ENCODE assay signal across 8 mouse cellular contexts in the genomic region with DNA sequence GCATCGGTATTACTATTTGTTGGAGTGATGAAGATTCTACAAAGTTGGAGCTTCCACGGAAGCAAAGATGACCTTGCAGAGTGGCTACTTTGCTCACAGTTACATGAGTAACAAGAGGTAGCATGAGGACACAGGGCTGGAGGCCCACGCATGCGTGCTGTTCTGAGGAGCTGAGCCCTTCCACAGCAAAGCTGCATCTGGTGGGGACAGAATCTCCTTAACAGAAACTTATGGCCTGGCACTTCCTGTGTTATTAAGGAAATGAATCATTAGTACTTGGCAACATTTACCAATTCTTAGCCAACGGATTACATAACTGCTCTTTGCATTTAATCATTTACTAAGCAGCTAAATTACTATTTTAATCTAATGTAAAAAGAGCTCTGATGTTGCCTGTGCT.
DNase-seq lines count a peak whose midpoint lies in the region; ATAC-seq and TF ChIP-seq lines count a peak whose summit lies in the region.

No protein-coding gene starts in this region.

- no peak overlapping the region for H3K27ac ChIP-seq in kidney, adult 2 months (ENCODE audit: insufficient read depth, low read depth, low read length)
- H3K27ac ChIP-seq in kidney, embryonic 16.5 days (ENCODE audit: low read length) = no peak overlapping the region
- H3K27ac ChIP-seq in left cerebral cortex, adult 2 months = no peak overlapping the region

- no peak for TF ChIP-seq CTCF in kidney, adult 2 months (conservative IDR thresholded peaks at IDR 0.05; ENCODE audit: insufficient read depth, insufficient read length, low read depth, low read length)
- no peak for TF ChIP-seq CTCF in left cerebral cortex, adult 2 months (IDR thresholded peaks at IDR 0.05)

- peak; percentile 66 for DNase-seq in kidney, adult 2 months
- peak; percentile 40 to 48 for DNase-seq in heart, postnatal 14 days
- DNase-seq in left cerebral cortex, adult 2 months (ENCODE audit: extremely low spot score in 1 of 2, low spot score in 2 of 2) = peak; percentile 29 to 55
- DNase-seq in right cerebral cortex, postnatal 36 days (ENCODE audit: low spot score in 2 of 2) = peak; percentile 34 to 38
- DNase-seq in cerebellum, adult 11 months = no peak

- 31% methylated on average over 5 of the region's 5 CpGs for WGBS in kidney, adult 2 months
- 75% methylated on average over 5 of the region's 5 CpGs for WGBS in kidney, embryonic 16.5 days

- no peaks in the 10 kb centered on the region for H3K36me3 ChIP-seq in kidney, adult 2 months (ENCODE audit: control insufficient read depth, insufficient read depth, low read length)
- no peaks in the 10 kb centered on the region for H3K36me3 ChIP-seq in kidney, embryonic 16.5 days (ENCODE audit: insufficient read depth, low read length)

- TF ChIP-seq POLR2A in kidney, adult 2 months (IDR thresholded peaks at IDR 0.05; ENCODE audit: low read depth, low read length) = no peak

- H3K27me3 ChIP-seq in kidney, adult 2 months (replicated peaks; ENCODE audit: control insufficient read depth, insufficient read depth, low read length) = no peaks in the 10 kb centered on the region
- no peaks in the 10 kb centered on the region for H3K27me3 ChIP-seq in kidney, embryonic 16.5 days (ENCODE audit: insufficient read depth, low read length)

- no peaks in the 10 kb centered on the region for H3K9me3 ChIP-seq in kidney, embryonic 16.5 days (ENCODE audit: low read length)

- no peak overlapping the region for H3K4me3 ChIP-seq in kidney, adult 2 months (ENCODE audit: insufficient read depth, low read depth, low read length)
- no peak overlapping the region for H3K4me3 ChIP-seq in kidney, embryonic 16.5 days (ENCODE audit: low read length)
- H3K4me3 ChIP-seq in left cerebral cortex, adult 2 months = no peak overlapping the region

- intact Hi-C loops in heart, postnatal 14 days (cut with DNase I) = no loop called here
- intact Hi-C loops in left cerebral cortex, adult 2 months (cut with DNase I) = no loop called here

- H3K9ac ChIP-seq in kidney, embryonic 16.5 days (replicated peaks; ENCODE audit: low read length) = no peak overlapping the region

- H3K4me2 ChIP-seq in kidney, embryonic 16.5 days (replicated peaks; ENCODE audit: low read depth, low read length) = no peak overlapping the region

- ATAC-seq in kidney, embryonic 16.5 days (ENCODE audit: low FRiP score, low TSS enrichment) = no peak
- ATAC-seq in cerebellum, adult (ENCODE audit: insufficient number of reproducible peaks, low FRiP score, low TSS enrichment) = no peak
- ATAC-seq in erythroblast, adult 5-6 weeks (replicated peaks; ENCODE audit: low FRiP score, poor library complexity, severe bottlenecking) = no peak

- H3K4me1 ChIP-seq in kidney, adult 2 months (ENCODE audit: control insufficient read depth, insufficient read depth, low read length) = peaks cover 11% of the 10 kb centered on the region; the same call in 1 of the 2 replicates
- peaks cover 3% of the 10 kb centered on the region; the same call in 1 of the 2 replicates for H3K4me1 ChIP-seq in kidney, embryonic 16.5 days (ENCODE audit: insufficient read depth, low read length)
